Mouse (Mus musculus) kidney, adult 18-20 months (tissue): ENCODE measurements around the gene Magi1.
A peak's percentile ranks its signal among the peaks of the same experiment; 100 is the strongest.

Experiments used
- DNase-seq: peaks from one replicate; pipeline ENCODE4 v3.0.0; 2021

Magi1 gene

DNA sequence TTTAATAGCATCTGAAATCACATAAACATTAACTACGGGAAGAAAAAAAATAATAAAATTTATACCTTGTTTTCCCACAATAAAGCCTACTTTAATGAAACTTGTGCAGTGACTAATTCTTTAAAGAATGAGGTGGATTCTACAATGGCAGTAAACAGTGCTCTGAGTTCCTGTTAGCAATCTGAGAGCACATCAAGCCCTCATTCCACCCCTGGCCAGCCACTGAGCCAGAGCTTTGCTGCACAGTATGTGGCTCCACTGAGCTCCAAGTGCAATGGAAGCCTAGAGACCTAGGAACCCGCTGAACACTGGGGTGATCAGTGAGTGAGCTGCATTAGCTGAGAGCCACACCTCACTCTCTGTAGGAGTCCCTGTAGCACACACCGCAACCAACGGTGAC lies 127.7 kb downstream of the Magi1 start:
- no peak for DNase-seq

- no peak for DNase-seq
Observed at GRCm38 (mm10) chr6:94154854-94155601, 128.7 kb downstream of the Magi1 start.

DNA sequence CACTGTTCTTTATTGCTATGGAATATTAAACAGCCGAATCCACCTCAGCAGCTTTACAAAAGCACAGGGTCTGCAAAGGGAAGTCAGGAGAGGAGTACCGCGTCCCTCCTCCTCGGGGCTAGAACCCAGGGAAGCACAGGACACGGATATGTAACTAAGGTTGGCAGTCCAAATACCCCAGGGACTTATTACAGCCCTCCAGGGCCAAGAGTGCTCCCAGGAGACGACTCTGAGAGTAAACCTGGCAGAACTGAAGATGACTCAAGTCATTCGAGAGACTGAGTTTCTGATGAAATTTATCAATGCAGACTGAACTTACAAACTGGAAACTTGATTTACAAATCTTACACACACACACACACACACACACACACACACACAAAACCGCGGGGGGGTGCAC lies 130.8 kb downstream of the Magi1 start:
- no peak for DNase-seq

DNA sequence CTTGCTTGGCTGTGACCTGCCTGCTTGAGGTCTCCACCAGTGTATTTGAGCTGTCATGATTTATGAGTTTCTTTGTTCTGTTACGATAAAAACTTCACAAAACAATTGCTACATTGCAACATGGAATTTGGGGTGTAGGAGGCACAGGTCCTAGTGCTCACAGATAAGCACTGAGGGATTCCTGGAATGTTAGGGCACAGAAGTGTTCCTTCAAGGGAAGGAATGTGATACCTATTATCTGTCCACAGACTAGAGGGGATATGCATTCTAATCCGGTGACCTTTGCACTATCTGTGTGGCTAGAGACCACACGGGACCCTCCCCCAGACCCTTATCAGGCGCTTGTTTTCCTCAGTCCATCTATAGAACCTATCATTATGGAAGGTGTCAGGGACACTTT lies 132.8 kb downstream of the Magi1 start:
- DNase-seq, result no peak

DNA sequence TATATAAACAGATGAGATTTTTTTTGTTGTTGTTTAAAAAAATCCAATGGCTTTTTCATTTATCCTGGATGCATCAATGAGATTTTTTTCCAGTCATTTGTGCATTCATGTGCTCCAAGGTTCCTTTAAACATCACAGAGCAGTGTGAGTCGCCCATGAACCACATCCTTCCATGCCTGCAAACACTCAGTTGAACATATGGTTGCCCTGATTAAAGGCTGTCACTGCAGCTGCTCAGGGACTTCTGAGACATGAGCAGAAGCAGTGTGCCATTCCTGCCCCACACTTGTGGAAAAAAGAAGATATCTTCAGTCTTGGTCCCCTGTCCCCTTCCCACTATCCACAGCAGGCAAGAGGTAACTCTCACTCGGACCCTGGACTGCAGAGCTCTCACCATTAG lies 133.9 kb downstream of the Magi1 start:
- no peak for DNase-seq

GRCm38 (mm10) chr6:94146206-94146493 lies 137.6 kb downstream of the Magi1 start:
- no peak for DNase-seq

GRCm38 (mm10) chr6:94145430-94146205 lies 138.1 kb downstream of the Magi1 start:
- peak; percentile 67 for DNase-seq

- no peak for DNase-seq
Observed at GRCm38 (mm10) chr6:94142493-94142892, 141.2 kb downstream of the Magi1 start.

- no peak for DNase-seq
Observed at GRCm38 (mm10) chr6:94141496-94141895, 142.2 kb downstream of the Magi1 start.

- DNase-seq, result no peak
Observed at GRCm38 (mm10) chr6:94139952-94140414, 143.7 kb downstream of the Magi1 start.

- no peak for DNase-seq
Observed at GRCm38 (mm10) chr6:94136693-94137092, 147.0 kb downstream of the Magi1 start.

DNA sequence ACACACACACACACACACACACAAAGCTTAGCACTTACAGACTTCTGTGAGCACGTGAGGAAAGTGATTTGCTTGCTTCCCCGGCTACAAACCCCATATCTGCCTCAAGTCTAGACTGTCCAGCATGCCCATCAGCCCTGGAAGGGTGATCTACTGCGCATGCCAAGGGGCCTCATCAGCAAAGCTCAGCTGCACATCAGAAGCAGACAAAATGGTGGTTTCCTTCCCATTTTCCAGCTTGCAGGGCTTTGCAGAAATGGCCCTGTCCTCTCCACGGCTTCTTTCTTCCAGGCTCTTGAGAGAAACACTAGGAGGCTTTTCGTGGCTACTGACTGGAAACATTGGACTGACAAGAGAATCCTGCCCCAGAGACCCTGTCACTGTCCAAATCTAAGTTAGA lies 149.6 kb downstream of the Magi1 start:
- no peak for DNase-seq

DNA sequence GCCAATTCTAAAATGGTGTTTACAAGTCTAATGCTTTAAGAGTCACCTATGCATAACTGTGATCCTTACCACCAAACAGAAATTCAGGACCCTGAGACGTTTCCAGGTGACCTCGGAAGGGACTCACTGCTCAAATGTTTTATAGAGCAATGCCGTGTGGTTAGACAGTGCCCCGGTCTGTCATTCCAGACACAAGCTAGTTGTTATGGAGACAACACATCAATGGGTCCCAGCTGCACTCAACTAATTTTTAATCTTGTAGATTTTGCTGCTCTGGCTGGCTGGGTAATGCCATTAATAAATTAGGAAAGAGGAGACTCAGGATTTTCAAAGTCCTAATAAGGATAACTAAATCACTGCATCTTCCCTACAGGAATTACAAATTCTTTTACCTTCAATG lies 151.7 kb downstream of the Magi1 start:
- no peak for DNase-seq

DNA sequence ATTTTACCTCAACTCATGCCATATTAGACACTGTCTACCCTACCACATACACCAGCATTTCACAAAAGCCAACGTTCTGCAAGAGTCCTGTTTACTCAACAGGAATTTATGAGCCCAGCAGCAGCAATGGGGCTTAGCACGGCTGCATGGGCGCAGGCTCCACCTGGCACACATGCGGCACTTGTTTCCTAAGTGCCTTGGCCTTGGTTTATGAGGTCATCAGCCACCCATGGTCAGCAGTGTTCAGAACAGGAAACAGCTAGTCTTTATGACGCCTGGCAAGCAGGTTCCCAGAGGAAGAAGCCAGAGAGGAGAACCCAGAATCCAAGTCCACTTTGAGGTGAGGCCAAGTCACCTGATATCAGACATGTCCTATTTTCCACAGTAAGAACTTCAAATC lies 153.3 kb downstream of the Magi1 start:
- DNase-seq, result peak; percentile 23

GRCm38 (mm10) chr6:94126763-94127162 lies 157.0 kb downstream of the Magi1 start:
- no peak for DNase-seq

- no peak for DNase-seq
Observed at GRCm38 (mm10) chr6:94125144-94125543, 158.6 kb downstream of the Magi1 start.

DNA sequence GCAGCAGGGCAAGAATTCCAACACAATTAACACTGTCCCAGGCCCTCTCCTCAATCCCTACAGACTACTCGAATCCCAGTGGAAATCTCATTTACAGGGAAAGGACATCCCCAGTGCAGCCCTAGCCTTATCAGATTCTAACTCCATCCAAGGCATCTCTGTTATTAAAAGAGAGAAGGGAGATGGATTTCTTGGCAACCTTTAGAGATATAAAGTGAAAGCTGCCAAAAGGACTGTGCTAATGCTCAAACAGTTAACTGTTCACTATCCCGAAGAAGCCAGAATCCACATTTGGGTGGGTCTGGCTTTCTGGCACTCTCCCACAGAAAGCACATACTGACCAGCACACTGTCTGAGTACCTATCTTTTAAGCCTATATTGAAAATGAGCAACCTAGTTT lies 159.4 kb downstream of the Magi1 start:
- DNase-seq, result no peak

DNA sequence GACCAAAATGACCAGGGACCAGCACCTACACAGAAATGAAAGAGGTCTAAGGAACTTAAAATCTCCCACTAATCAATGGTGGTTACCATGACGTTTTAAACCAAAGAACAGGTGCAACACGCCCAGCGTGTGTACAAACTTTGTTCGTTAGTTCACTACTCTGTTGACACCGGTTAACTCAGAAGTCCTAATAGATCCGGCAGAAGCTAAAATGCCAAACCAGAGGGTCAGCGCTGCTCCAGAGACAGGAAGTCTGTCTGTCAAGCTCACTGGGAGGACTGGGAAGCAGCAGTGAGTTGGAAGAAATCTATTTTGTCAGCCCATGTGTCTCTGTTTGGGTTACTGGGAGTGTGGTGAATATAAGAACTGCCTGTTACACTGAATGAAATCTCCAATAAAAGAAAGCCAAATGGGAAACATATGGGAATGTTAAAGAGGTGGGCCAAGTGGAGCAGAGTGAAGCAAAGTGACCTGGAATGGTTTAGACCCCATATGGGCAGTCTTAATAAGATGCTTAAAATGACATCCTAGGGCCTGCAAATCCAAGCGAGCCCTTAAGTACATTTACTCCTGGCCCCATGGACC lies 161.1 kb downstream of the Magi1 start:
- DNase-seq, result no peak

DNA sequence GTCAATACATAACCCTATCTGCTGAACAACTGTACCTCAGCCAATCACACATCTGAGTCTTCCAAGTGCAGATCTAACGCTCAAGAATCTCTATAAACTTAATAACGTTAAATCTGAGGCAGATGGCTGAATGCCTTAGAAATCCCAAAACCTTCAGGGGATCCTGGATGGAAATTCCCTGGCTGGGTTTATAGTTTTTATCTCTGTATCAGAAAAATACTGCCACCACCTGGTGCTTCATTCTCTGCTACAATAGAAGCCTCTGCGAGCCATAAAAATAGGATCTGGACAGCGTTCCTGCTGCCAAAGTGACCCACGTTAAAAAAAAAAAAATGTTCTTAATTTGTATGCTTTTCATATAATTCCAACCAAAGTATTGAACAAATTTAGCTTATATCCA lies 162.2 kb downstream of the Magi1 start:
- no peak for DNase-seq

DNA sequence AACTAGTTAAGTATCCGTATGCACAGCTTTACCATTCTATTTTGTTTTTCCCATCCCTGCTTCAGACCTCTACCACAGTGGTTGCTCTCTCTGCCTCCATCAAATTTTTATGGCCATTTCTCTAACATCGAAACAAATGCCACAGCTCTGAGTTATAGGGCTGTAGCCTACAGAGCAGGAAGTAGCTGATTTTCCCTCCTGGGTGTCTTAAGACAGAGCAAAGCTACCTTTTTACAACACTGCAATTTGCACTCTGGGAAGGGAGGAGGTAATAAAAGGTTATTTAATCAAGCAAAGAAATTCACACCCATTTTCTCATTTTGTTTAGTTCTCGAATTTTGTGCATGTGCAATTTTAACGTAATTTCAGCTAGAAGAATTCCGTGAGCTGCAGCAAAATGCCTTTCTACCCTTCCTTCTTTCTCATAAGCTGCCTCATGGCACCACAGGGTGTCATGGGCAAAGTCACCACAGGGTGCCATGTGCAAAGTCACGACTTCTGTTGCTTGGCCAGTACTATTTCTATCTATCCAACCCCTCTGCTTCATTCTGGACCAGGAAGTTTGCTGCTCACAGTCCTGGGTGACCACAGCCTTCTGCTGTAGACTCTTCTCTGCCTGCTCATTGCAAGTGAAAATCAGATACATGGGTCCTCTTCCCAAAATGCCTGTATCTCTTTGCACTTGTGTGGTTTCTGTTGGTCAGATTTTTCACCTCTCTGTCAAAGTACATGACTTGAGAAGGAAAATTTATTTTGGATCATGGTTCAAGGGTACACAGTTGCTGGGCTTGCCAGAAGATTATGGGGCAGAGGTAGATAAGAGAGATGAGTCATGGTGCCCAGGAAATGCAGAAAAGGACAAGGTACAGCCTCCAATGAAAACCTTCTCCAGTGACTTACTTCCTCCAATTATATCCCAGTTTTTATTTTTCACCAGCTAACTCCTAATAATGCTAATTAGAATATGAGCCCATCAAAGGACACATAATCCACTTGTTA lies 167.0 kb downstream of the Magi1 start:
- no peak for DNase-seq

DNA sequence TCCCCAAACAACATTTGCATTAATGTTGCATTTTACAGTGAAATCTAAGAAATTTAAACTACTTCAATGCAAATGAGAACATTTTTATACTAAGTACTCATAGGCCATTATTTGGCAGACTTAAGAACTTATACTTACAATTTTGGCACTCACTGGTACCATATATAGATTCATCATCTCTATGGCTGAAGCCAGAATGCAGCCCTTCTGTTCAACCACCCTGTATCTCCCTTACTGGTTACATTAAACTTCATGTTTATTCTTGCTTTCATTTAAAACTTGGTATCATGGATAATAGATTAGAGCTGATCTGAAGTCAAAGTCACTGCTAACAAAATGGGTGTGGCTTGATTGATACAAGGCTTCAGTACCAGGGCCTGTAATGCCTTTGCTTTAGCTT lies 171.9 kb downstream of the Magi1 start:
- DNase-seq, result no peak

DNA sequence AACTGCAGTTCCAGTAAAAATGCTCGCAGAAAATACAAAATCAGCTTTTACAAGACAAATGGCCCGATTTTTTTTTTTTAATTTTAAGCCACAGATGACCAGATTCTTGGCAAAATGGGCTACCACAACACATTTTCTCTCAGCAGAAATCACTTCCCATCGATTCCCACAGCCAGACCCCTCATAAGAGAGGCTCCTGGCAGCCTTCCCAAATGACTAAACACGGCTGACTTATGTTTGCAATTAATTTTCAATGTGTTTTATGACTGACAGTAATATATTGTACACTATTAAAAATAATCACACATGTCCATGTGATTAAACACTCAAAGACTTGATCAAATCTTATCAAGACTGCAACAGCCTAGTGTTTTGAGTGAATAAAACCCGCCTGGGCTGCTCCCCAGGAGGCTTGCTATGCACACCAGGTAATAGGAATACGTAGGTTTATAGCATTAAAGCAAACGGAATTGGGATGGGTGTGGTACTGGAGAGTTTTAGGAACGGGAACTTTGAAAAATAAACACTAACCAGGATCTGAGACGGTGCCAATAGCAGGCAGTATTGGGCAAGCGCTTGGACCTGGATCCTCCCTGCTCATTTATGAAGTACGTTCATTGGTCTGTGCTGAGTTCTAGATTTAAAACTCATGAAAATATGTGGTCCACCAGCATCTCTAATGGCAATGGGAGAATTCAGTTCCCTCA lies 176.2 kb downstream of the Magi1 start:
- no peak for DNase-seq
